Mouse (Mus musculus): ENCODE measurements at regions not wholly inside any gene's neighbourhood (a gene's known extent, or its start where the extent isn't known, plus 50 kb on each side); places are given as distances from the start of the nearest gene placed in this dataset.

DNA sequence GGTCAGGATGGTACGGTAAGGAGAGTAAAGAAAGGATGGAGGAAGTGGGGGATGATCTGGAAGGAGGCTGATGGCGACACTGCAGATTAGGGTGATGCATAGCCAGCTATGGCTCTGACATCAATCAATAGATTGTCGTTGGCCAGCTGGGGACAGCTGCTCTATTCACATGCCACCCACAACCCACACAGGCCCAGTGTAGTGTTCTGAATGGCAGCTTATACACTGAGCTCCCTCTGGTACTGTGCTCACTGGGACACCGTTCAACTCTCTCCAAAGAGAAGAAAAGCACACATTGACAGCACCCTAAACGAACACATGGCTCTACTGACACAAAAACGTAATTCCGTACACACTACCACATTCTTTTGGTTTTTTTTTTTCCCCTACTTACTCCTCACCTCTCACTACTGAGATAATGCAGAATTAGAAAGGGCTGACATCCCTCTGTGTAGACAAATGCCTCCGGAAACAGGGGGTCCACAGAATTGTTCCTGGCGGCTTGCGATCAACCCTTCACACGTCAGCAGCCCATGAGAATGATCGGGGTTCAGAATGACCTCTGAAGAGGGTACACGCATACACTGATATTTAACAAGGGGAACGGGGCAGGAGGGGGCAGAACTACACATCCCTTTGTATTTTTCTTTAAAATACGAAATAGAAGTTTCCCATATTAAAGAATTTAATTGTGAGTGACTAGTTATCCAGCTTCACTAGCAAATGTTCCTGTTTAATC is 178.5 kb upstream of the Ipo5 start:
- peaks cover 38% of the 10 kb centered on the region for H3K9me3 ChIP-seq (ENCODE audit: low read length)
- no peak overlapping the region for H3K4me3 ChIP-seq (replicated peaks; ENCODE audit: low read length)
- no peaks in the 10 kb centered on the region for H3K27me3 ChIP-seq (ENCODE audit: insufficient read depth, low read length)
- H3K4me1 ChIP-seq (replicated peaks; ENCODE audit: low read depth, low read length) = no peaks in the 10 kb centered on the region
- no peaks in the 10 kb centered on the region for H3K36me3 ChIP-seq (ENCODE audit: insufficient read depth, low read length)
- TF ChIP-seq CTCF (conservative IDR thresholded peaks at IDR 0.05; ENCODE audit: low read length) = no peak
- TF ChIP-seq NANOG (IDR thresholded peaks at IDR 0.05; ENCODE audit: borderline replicate concordance, low read length) = no peak
- TF ChIP-seq POU5F1 (IDR thresholded peaks at IDR 0.05; ENCODE audit: borderline replicate concordance, low read length) = no peak

DNA sequence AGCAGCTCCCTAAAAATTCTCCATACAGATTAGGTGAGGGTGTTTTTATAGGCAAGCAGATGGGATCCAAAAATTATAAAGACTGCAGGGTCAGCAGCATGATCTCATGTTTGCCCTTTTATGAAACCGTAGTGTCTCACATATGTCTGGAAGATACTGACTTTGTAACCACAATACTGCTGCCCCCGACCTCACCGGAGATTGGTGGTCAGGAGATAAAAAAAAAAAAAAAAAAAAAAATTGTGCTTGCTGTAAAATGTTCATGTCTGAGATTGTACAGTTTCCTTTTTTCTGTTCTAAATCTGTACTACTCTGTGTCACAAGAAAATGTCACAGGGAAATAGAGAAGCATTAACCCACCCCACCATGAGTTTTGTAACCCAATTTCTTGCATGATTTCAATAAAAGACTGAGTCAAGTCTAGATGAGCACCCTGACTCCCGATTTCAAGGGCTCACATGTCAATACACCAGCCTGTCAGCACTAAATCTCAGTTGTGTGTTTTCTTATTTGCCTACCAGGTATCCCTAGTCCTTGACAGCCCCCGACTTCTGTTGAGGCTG is 169.5 kb upstream of the Ipo5 start:
- TF ChIP-seq NANOG (IDR thresholded peaks at IDR 0.05; ENCODE audit: borderline replicate concordance, low read length) = no peak
- TF ChIP-seq CTCF (conservative IDR thresholded peaks at IDR 0.05; ENCODE audit: low read length) = no peak
- no peak for TF ChIP-seq POU5F1 (IDR thresholded peaks at IDR 0.05; ENCODE audit: borderline replicate concordance, low read length)
- no peaks in the 10 kb centered on the region for H3K4me1 ChIP-seq (replicated peaks; ENCODE audit: low read depth, low read length)
- H3K36me3 ChIP-seq (ENCODE audit: insufficient read depth, low read length) = no peaks in the 10 kb centered on the region
- no peaks in the 10 kb centered on the region for H3K27me3 ChIP-seq (ENCODE audit: insufficient read depth, low read length)
- no peak overlapping the region for H3K4me3 ChIP-seq (replicated peaks; ENCODE audit: low read length)
- H3K9me3 ChIP-seq (ENCODE audit: low read length) = no peaks in the 10 kb centered on the region

DNA sequence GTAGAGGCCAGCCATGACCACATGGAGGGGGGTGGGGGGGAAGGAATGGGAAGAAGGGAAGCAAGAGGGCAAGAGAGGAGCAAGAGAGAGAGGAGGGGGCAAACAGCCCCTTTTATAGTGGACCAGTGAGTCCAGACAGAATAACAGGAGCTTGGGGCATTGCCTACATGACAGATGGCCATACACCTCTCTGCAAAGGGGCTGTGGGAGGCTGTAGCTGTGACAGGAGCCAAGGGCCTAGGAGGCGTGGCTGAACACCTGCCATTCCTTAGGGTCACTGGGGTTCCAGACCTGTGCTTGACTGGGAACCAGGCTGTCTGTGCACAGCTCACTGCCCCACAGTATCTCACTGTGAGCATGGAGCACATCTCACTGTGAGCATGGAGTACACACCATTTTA is 157.0 kb upstream of the Ipo5 start:
- TF ChIP-seq NANOG (IDR thresholded peaks at IDR 0.05; ENCODE audit: borderline replicate concordance, low read length) (no peak), CTCF (conservative IDR thresholded peaks at IDR 0.05; ENCODE audit: low read length) (no peak), POU5F1 (IDR thresholded peaks at IDR 0.05; ENCODE audit: borderline replicate concordance, low read length) (no peak)
- Histone ChIP-seq H3K4me1 (replicated peaks; ENCODE audit: low read depth, low read length) (no peaks in the 10 kb centered on the region), H3K9me3 (ENCODE audit: low read length) (peaks cover 16% of the 10 kb centered on the region), H3K27me3 (ENCODE audit: insufficient read depth, low read length) (peaks cover 5% of the 10 kb centered on the region), H3K4me3 (replicated peaks; ENCODE audit: low read length) (no peak overlapping the region), H3K36me3 (ENCODE audit: insufficient read depth, low read length) (no peaks in the 10 kb centered on the region)

DNA sequence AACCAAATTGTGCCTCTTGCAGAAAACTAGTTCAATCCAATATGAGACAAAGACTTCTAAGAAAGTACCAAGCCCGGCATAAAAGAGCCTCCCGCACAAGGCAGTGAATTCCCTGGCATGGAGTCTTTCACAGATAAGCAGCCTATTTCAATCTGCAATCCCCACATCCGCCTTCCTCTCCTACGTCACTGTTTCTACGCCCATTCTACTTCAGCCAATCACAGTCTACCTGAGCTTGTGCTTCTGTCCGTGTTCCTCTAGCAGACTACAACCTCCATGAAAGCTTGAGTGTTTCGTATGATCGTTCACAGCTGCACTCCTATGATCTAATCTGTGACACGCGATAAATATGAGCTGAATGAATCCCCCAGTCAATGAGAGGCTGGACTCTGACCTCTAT is 155.6 kb upstream of the Ipo5 start:
- H3K27me3 ChIP-seq (ENCODE audit: insufficient read depth, low read length) = peaks cover 5% of the 10 kb centered on the region
- no peak for TF ChIP-seq POU5F1 (IDR thresholded peaks at IDR 0.05; ENCODE audit: borderline replicate concordance, low read length)
- no peak for TF ChIP-seq CTCF (conservative IDR thresholded peaks at IDR 0.05; ENCODE audit: low read length)
- no peak for TF ChIP-seq NANOG (IDR thresholded peaks at IDR 0.05; ENCODE audit: borderline replicate concordance, low read length)
- no peak overlapping the region for H3K4me3 ChIP-seq (replicated peaks; ENCODE audit: low read length)
- H3K36me3 ChIP-seq (ENCODE audit: insufficient read depth, low read length) = no peaks in the 10 kb centered on the region
- no peaks in the 10 kb centered on the region for H3K4me1 ChIP-seq (replicated peaks; ENCODE audit: low read depth, low read length)
- peaks cover 6% of the 10 kb centered on the region for H3K9me3 ChIP-seq (ENCODE audit: low read length)

DNA sequence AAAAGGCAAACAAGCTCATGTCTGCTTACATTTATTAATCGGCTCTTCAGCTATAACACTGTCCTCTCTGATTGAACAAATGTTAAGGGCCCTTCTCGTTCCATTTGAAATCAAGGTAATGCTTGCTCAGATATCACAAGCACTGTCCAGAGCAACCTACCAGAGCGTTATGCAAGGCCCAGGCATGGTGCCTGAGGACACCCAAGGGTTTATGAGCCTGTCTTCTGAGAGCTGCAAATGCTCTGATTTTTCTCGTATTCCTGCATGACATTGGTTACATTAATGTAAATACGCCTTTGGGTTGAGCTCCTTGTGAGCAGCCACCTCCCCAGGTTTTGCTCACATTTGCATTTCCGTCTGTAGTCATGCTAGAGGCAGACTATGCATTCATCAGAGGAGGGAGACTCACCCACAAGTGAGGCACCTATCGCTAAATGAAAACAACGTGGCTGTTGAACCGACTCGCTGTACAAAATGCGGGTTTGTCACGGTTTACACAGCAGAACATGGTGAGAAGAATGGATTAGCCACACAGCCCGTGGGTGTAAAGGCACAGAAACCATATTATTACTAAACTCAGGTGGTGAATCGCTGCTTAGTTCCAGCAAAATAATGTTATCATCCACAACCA is 152.7 kb upstream of the Ipo5 start:
- H3K4me1 ChIP-seq (replicated peaks; ENCODE audit: low read depth, low read length) = no peaks in the 10 kb centered on the region

DNA sequence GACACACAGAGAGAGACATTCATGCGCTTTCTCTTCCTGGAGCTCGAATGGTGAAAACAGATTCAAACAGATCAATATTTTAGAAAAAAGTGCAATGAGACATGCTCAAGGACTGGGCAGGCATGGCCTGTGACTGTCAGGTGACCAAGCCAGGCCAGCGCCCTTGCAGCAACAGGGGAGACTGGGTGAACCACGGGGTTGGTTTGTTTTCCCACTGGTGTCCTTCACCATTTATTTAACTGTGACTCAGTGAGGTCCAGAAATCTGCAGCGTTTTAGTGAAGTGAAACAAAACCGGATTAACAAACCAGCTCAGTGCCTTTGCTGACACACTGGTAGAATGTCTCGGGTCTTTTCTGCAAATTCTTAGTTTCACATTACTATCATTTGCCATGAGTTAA is 148.9 kb upstream of the Ipo5 start:
- H3K27me3 ChIP-seq (ENCODE audit: insufficient read depth, low read length) = no peaks in the 10 kb centered on the region
- no peaks in the 10 kb centered on the region for H3K4me1 ChIP-seq (replicated peaks; ENCODE audit: low read depth, low read length)
- H3K4me3 ChIP-seq (replicated peaks; ENCODE audit: low read length) = no peak overlapping the region
- TF ChIP-seq NANOG (IDR thresholded peaks at IDR 0.05; ENCODE audit: borderline replicate concordance, low read length) (no peak), CTCF (conservative IDR thresholded peaks at IDR 0.05; ENCODE audit: low read length) (no peak), POU5F1 (IDR thresholded peaks at IDR 0.05; ENCODE audit: borderline replicate concordance, low read length) (no peak)
- H3K9me3 ChIP-seq (ENCODE audit: low read length) = no peaks in the 10 kb centered on the region
- no peaks in the 10 kb centered on the region for H3K36me3 ChIP-seq (ENCODE audit: insufficient read depth, low read length)

More for the DNA sequence above, 152.7 kb upstream of the Ipo5 start:
- H3K36me3 ChIP-seq (ENCODE audit: insufficient read depth, low read length) = no peaks in the 10 kb centered on the region
- no peak overlapping the region for H3K4me3 ChIP-seq (replicated peaks; ENCODE audit: low read length)
- H3K9me3 ChIP-seq (ENCODE audit: low read length) = no peaks in the 10 kb centered on the region
- H3K27me3 ChIP-seq (ENCODE audit: insufficient read depth, low read length) = peaks cover 3% of the 10 kb centered on the region
- TF ChIP-seq NANOG (IDR thresholded peaks at IDR 0.05; ENCODE audit: borderline replicate concordance, low read length) (no peak), POU5F1 (IDR thresholded peaks at IDR 0.05; ENCODE audit: borderline replicate concordance, low read length) (no peak)

DNA sequence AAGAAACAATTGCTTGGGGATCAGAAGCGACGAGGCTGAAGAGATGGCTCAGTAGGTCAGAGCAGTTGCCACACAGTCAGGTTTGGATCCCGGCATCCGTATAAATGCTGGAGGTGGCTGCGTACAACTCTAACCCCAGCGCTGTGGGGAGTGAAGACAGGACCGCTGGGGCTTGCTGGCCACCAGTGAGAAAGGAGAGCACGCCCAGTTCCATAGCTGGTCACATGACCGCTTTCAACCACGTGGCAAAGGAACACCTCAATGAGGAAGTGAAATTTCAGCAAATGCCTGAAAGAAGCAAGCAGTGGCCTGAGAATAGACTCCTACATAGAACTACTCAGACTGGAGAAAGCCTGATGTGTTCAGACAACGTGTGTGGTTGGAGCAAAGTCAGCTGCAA is 148.3 kb upstream of the Ipo5 start:
- Histone ChIP-seq H3K4me3 (replicated peaks; ENCODE audit: low read length) (no peak overlapping the region), H3K9me3 (ENCODE audit: low read length) (peaks cover 5% of the 10 kb centered on the region; the same call in 1 of the 2 replicates), H3K27me3 (ENCODE audit: insufficient read depth, low read length) (no peaks in the 10 kb centered on the region), H3K36me3 (ENCODE audit: insufficient read depth, low read length) (no peaks in the 10 kb centered on the region), H3K4me1 (replicated peaks; ENCODE audit: low read depth, low read length) (no peaks in the 10 kb centered on the region)
- no peak for TF ChIP-seq NANOG (IDR thresholded peaks at IDR 0.05; ENCODE audit: borderline replicate concordance, low read length)
- TF ChIP-seq CTCF (conservative IDR thresholded peaks at IDR 0.05; ENCODE audit: low read length) = no peak
- TF ChIP-seq POU5F1 (IDR thresholded peaks at IDR 0.05; ENCODE audit: borderline replicate concordance, low read length) = no peak

DNA sequence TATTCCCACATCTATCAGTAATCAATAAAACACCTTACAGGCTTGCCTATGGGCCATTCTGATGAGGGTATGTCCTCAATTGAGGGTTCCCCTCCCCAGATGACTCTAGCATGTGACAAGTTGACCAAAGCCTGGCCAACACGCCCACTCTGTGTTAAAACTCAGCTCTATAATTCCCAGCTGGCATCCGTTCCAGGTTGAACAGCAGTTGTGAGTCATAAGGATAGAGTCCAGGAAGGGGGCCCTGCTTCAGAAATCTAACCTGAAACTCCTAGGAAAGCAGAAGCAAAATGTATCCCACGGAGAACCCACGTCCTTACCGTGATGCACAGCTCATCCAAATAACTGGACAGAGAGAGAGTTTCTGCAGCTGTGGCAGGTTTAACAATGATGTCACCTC is 147.2 kb upstream of the Ipo5 start:
- Histone ChIP-seq H3K36me3 (ENCODE audit: insufficient read depth, low read length) (no peaks in the 10 kb centered on the region), H3K4me1 (replicated peaks; ENCODE audit: low read depth, low read length) (no peaks in the 10 kb centered on the region), H3K4me3 (replicated peaks; ENCODE audit: low read length) (no peak overlapping the region), H3K27me3 (ENCODE audit: insufficient read depth, low read length) (no peaks in the 10 kb centered on the region), H3K9me3 (ENCODE audit: low read length) (peaks cover 14% of the 10 kb centered on the region)
- no peak for TF ChIP-seq POU5F1 (IDR thresholded peaks at IDR 0.05; ENCODE audit: borderline replicate concordance, low read length)
- TF ChIP-seq NANOG (IDR thresholded peaks at IDR 0.05; ENCODE audit: borderline replicate concordance, low read length) = no peak
- TF ChIP-seq CTCF (conservative IDR thresholded peaks at IDR 0.05; ENCODE audit: low read length) = no peak
